Mouse (Mus musculus) cerebellum, postnatal 36 days (tissue): ENCODE results near the gene Nkd2.

Experiments used
- DNase-seq, 2 experiments: peaks; one replicate each; pipeline ENCODE4 v3.0.0; 2021 to 2022; ENCODE audit warnings: mixed read lengths in 2 of 2

Gene Nkd2

DNA sequence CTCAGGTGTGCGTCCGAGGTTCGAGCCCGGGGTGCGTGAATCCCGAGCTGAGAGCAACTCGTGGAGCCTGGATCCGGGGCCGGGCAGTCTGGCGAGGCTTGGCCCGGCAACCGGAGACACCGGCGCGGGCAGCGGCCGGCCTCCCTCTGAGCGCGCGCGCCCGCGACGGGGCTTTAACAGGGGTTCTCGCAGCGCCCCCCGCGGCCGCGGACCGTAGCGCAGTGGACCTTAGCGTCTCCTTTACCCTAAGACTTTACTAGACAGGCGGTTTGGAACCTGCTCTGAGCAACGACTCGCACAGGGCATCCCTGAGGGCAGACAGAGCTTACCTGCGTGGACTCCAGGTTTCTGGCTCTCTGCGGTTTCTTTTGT, at the start of gene Nkd2:
Gene Nkd2, minus strand, starts transcription at position 167 of the 372 bp plus-strand sequence.
- peak; percentile 36 to 55 for DNase-seq

DNA sequence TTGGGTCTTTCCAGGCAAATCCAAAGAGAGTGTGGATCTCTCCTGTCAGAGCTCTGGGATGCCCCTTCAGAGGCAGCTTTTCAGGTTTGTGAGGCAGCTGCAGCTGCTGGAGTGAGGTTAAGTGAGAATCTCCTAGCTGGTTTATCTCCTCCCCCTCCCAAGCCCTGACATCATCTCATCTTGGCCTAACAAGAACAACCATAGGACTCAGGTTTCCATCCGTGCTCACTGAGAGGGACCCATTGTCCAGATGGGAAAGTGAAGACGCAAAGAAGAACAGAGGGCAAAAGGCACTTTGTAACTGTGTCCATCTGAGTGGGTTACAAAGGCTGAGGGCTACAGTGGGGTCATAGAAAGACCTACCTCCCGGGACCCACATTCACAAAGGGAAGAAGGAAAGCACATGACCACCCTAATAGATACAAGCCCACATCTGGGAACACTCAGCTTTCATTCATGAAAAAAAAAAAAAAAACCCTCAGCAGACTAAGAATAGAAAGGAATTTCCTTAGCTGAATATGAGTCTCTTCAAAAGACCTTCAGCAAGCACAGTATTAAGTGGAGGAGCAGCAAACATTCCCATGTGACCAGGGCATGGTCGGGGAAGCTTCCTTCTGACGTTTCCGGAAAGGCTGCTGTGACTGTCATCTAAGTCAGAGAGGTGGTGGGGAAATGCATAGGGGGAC, 45.2 kb upstream of the Nkd2 start:
- DNase-seq: no peak

DNA sequence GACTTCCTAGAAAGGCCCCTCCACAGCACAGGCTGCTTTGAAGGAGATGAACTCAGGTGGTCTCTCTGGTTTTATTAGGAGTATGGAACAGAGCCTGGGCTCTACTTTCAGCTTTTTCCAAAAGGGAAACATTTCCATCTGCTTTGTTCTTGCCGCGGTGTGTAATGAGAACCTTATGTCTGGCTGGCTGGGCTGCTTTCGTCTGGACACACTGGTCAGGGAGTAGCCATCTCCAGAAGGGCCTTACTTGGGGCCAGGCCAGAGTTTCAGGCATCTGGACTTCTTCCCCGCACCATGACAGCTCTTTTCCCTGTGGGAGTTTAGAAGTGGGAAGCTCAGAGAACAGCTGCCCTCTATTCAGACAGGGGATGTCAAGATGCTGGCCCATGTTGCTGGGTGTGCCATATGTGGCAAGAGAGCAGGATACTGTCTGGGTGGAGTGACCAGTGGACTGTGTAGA, 40.0 kb upstream of the Nkd2 start:
- no peak for DNase-seq

DNA sequence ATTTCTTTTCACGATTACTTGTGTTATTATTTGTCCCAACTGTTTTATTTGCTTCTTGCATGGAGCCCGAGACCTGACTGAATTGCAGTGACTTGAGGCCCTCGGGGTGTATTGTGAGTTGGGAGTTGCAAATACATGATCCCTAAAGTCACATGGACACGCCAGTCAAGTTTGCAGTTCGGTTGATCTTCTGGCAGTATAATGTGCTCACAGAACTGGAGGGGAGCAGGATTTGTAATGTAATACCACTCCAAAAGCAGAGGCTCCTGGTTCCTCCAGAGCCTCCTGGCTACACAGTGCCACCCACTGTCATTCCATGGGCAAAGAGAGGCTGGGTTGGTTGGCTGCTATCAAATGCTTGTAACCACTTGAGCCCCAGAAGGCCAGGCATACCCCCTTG, 39.2 kb upstream of the Nkd2 start:
- no peak for DNase-seq

DNA sequence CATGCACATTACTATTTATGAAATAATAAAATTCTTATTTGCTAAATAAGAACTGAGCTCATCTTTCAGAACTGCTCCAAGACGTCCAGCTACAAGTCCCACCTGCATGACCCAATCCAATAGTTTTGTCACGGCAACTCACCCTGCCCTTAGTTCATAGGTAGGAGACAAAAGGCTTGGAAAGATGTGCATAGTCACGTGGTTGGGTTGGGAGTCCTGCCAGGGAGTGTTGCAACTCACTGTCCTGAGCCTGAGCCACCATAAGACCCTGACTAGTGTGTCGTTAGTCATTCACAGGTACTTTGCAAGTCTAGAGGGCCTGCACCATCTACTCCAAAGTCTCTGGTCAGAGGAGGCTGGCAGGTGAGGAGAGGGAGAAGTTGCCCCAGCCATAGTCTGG, 38.6 kb upstream of the Nkd2 start:
- no peak for DNase-seq

DNA sequence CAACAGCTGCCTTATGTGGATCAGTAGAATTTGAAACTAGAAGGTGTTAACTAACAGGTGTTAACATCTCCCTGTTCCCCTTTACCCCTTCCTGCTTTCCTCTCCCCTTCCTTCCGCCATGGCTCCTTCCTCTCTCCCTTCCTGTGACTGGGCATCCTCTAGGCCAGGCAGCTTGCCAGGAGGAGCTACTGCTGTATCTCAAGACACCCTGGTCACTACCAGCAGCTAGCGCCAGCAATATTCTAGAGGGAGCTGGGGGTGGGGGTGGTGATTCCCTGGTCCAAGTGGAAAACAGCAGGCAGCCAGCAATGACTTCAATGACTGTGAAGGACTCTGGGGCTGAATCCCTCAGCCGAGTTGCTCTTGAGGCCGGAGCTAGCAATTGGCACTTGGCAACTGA, 38.2 kb upstream of the Nkd2 start:
- DNase-seq: no peak

DNA sequence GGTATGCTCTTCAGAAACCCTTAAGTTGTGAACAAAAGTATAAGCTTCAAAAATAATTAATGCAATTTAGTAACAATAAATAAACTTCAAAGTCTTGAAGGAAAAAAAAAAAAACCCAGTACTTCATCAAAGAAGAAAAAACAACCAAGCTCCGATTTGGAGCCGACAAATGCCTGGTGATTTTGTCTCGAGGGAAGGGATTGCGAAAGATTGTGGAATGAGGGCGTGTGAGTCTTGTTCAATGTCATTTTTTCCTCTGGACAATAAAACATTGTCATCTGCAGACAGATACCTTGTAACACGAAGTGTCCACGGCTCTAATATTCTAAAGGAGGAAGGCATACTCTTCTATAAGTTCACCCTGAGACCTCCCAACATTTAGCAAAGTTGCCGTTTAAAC, 33.9 kb upstream of the Nkd2 start:
- DNase-seq: no peak

DNA sequence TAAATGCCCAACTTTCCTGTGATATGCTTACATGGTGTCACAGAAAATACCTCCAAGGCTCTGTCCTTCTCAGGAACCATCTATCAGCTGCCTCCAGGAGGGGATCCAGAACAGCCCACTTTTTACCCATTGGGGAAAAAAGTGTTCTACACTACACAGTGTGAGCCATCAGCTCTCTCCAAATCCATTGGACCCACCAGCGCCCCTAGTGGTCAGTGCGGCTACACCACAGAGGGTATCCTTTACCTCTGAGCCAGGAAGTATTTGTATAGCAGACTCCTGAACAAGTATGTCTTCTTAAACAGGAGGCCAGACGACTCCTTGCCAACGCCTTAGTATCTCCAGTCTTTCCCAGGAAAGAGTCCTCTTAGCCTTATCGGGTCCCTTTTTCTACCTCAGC, 32.4 kb upstream of the Nkd2 start:
- peak; percentile 18 to 20 for DNase-seq

DNA sequence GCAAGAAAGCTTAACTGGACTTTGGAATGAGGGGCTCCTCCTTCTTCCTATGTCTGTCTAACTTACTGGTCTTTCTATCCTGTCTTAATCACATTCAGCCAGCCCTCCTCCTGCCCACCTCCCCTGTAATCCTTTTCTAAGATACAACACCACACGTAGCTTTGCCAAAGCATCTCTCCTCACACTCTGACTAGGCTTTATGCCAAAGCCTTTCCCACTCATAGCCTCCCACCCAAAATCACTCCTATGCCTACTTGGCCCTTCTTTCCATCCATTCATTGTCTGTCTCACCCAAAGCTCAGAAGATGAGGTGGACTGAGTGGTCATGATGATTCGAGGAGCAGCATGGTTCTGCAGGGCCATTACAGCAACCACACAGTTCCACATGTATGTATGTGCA, 24.7 kb upstream of the Nkd2 start:
- no peak for DNase-seq

DNA sequence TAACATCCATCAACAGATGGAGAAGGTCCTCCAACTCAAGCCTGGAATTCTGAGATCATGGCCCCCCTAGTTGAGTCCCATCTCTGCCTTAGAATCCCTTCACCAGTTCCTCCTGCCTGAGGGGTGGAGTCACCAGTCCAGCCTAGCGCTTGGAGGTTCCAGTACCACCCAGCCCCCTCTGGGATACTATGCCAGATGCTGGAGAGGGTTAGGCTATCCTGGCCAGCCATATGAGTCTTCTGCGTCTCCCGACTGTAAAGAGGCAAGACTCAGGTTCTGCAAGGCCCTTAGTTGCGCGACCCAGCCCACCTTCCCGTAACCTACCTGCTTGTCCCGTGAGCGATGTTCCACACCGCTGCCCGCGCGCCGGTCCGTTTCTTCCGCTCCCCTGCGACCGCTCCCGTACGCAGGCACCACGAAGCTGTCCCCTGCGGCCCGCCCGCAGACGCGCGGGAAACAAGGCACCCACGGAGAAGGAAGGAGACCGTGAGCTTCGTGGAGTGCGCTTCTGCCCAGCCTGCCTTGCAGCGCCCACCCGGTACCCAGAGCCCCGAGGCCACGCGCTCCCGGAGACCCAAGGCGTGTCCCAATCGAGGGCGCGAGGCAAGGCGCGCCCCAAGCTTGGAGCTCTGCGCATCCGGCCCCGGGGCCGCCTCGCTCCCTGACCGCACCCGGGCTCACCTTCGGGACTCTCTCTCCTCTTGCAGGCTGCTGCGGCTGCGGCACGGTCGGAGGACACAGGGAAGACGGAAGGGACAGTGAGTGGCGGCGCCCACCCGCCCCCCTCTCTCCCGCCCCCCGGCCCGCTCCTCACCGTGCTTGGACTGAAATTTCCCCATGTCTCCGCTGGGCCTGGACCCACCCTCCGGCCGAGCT, 604 bp downstream of the Nkd2 start:
- no peak for DNase-seq

DNA sequence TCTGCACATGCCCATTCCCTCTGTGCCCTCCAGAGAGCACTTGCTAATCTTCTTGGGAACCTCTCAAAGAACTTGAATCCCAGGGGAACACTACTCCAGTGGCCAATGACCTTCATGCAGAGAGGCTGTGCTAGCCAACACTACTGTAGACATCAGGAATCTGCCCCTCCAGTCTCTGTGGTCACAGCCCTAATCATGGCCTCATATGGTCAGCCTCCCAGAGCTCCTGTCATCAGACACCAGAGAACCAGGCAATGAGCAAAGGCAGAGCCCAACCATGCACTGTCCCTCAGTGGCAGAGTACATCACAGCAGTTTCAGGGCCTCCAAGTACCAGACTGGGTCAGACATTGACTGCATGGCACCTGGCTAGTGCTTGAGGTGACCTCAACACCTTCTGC, 4.7 kb downstream of the Nkd2 start:
- no peak for DNase-seq

DNA sequence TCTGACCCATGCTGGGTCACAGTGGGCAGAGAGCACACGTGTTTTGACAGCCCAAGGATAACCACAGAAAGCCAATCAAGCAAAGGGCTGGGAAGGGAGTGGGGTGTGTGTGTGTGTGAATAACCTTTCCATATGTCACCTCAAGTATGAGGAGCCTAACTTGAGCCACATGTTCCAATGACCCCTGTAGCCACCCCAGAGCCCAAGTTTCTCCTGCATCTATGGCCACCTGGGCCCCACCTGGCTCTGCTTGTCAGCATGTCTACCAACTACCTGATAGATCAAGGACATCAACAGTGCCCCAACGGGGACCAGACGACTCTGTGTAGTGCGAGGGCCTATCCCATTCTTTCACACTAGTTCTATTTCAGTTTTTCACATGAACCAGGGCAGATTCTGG, 7.7 kb downstream of the Nkd2 start:
- no peak for DNase-seq

DNA sequence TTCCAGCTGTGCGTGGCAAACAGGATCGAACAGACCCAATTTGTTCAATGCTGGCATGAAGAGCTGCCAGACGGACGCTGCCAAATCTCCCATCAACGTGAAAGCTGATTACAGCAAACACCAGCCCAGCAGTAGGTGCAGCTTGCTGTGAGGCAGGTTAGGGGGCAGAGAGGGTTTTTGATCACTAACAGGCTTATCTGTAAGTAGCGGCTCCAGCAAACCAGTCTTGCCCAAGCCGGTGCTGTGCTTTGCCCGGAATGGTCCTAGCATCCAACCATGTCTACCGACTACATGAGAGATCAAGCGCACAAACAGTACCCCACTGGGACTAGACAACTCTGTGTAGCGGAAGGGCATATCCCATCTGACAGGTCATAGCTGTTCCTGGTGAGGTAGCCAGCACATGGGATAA, 8.3 kb downstream of the Nkd2 start:
- DNase-seq: no peak

DNA sequence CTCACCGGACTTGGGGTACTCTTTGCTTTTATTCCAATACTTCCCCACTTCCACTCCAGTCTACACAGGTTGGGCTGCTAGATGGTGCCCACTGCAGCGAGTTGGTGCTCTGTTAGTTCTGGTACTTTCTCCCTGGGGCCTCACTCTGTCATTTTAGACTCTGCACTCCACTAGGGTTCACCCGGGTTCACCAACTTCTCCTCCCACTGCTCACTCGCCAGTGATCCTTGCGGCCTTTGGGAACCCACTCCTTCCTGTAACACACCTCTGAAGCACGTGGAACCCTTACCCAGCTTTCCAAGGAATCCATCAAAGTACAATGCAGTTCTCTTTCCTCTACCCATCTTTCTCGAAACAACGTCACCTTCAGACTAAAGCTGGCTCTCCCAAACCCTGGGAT, 9.7 kb downstream of the Nkd2 start:
- no peak for DNase-seq

DNA sequence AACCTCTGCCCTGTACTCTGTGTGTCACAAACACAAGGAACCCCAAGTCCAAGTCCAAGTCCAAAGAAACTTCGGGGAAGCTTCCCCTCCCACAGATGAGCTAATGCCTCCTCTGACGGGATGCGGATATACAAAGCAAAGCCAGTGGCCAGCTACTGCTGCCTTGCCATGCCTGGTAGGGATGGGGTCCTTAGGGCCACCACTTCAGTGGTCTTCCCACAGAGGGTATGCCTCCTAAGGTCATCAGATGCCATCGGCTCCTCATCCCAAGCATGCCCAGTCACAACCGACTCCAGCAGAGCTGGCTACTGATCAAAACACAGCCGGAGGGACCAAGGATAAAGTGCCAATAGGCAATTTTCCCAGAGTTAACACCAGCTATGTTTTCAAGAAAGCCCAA, 10.9 kb downstream of the Nkd2 start:
- DNase-seq: no peak

DNA sequence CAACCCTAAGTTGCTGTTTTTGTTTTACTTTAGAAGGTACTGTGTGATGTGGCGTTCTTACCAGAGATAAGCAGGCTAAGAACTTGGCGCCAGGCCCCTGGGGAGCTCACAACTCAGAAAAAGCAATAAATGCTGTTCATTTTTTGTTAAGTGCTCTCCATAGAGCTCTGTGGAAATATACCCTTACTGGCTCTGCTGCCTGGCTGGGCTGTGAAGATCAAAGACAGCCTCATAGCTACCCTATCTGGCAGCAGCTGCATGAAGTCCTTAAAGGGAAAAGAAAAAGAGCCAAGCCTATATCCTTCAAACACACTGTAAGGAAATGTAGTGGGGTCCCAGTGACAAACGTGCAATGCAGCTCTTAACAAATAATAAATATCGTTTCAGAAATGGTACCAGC, 11.6 kb downstream of the Nkd2 start:
- DNase-seq: no peak

DNA sequence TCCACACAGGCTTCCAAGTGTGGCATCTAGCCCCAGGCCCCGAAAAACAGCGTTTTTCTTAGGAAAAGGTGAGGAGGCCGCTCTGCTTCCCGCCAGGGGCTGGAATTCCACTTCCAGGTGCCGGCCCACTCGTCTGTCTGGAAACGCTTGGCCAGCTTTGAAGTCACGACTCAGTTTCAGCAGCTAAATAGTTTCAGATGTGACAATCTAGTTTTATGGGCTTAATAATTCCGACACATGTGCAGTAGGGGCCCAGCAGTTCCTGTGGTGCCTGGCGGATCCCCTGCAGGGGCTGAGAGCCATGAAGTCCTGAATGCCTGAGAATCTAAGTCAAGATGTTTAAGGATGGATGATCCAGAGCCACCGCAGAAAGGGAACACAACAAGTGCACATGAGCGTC, 13.6 kb downstream of the Nkd2 start:
- DNase-seq: no peak

DNA sequence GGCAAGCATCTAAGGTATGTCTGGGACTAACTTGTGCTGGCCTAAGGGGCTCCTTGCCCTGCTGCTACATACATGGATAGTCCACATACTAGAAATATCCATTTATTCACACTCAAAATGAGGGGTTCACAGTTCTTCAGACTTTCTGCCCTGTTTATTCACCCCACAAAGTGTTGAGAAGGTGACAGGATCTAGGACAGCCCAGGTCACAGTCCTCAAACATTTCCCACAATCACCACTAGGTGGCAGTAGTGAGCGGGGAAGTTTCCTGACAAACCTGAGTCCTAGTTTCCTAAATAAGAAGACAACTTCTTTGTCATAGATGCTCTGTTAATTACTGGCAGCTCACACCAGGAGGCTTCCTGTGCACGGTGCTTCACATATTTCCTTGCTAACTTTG, 15.9 kb downstream of the Nkd2 start:
- peak; percentile 46 to 58 for DNase-seq

DNA sequence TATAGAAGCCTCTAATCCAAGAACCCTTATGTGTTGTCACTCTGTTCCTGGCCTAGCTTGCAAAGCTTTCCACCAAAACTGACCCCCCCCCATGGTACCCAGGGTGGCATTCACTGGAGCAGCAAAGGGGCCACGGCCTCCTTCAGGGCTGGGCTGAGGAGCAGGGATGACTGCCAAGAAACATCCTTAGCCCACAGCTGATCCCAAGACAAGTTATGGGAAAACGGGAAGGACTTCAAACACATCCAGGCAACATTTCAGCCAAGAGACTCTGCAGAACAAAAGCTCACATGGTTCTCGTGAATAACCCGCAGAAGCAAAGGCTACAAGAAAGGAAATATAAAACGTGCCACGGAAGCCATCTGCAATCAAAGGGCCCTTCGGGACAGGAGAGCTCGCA, 20.2 kb downstream of the Nkd2 start:
- no peak for DNase-seq

DNA sequence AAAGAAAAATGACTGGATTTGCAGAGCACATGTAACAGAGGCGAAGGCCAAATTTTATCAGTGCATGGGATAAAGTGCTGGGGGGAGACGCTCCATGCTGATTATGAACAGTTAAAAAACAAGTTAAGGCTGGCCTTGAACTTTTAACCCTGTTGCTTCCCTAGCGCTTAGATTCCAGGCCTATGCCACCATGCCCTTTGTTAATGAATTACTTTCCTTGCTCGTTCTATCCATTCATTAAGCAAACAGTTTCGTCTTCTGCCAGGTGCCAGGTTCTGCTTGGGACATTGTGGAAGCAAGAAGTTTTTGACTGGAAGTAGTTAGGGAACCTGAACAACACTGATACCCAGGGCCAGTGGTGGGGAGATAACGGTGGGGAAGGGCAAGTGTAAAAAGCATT, 23.7 kb downstream of the Nkd2 start:
- DNase-seq: no peak

DNA sequence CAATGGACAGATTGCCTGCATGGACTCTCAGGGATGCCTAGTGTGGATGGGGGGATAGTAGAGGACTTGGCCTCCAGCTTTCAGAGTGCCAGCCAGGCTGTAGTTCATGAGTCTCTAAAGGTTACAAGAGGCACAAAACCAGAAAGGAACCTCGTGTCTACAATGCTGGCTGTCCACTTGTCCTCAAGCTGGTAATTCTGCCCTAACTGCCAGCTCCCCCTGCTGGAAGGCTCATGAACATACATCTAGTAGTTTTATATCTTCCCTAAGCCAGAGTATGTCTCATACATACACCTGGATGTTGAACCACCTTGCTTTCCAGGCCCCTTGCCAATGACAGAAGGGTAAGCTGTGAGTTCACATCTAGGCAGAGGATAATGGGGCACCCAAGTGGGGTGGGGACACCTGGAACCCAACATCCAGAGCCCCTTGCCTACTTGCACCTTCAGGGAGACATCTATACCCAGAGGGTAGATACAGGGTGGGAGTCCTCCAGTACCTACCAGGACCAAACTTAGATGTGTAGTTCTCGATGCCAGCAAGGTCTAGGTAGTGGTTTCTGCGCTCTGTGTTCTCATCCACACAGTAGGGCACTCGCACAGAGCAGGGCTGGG, 25.1 kb downstream of the Nkd2 start:
- DNase-seq: peak; percentile 37 to 54

DNA sequence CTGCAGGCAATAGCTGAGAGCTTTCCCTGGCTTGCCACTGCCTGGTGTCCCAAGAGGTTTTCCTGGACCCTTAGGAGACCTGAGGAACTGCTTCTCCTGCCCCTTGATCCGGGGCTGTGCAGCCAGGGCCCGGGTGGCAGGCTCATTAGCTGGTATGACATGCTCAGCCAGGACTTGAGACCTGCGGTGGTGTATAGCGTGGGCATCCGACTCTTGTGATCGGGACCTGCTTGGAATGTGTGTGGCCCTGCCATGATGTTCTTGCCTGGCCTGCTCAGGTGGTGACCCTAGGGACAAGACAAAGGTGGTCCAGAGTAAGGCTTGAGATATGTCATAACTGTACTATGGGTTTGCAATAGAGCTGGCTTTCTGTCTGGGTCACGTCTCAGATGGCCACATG, 26.2 kb downstream of the Nkd2 start:
- DNase-seq: no peak

DNA sequence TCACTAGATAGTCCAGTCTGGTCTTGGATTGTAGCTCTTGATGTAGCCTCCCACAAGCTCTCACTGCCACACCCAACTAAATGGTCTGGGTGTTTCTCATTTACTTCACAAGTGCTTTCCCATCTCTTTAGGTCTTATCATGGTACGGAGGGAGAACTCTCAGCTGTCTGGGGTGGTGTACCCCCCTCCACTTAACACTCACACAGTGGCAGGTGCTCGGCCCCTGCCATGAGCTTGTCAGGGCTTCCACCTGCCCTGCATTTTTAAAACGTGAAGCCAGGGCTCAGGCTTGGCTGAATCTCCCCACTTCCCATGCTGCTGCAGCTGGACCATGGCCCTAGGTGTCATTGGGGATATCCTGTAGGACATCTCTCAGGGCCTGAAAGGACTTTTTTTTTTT, 28.5 kb downstream of the Nkd2 start:
- no peak for DNase-seq

DNA sequence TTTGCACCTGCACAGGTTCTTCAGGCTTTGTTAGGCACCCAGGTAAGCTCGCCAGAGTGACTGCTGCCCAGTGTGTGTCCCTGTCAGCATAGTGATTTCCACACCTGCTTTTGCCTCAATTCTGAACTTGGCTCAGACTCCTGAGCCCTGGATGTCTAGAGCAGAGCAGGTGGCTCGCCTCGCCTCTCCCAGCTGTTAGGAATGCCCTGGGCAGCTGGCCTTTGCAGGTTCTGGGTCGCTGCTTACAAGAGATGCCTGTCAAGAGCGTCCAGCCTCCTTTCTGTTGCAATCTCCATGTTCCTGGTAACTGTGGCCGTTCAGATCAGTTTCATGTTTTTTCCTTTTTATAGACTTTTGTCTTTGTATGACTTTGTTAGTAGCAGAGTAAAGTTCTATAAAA, 31.1 kb downstream of the Nkd2 start:
- DNase-seq: no peak
